In the genomic region with DNA sequence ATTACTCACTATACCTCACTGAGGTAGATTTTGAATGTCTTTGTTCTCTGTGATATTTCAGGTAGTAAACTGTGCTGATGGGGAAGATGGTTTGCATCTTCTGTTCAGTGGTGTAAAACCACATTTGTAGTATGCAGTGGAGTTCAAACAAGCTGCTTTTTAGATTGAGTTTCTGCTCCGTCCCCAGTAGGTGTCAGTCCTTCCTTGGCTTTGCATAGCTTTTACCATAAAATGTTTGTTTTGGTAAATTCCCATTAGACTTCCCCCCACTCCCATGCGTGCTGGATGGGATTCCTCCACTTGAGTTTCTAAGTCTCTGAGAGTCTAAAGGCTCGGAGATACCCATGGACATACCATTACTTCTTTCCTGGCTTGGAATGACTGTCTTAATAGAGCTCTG, we compare ENCODE assay signal across 18 mouse cellular contexts.
A peak's percentile ranks its signal among the peaks of the same experiment; 100 is the strongest.
DNase-seq lines count a peak whose midpoint lies in the region; TF ChIP-seq lines count a peak whose summit lies in the region.
"Had no signal": no experiment of that assay in that cellular context is flagged by ENCODE, and none has a peak within 500 bp of the region (broad histone marks: within the 10 kb centered on the region; RNA-seq: fewer than 3 reads in every experiment).

No protein-coding gene starts in this region.

- no peak overlapping the region for H3K27ac ChIP-seq in layer of hippocampus, adult 2 months
- H3K27ac ChIP-seq: forebrain, embryonic 13.5 days; gastrocnemius, adult 2 months; heart, embryonic 15.5 days; hindbrain, embryonic 12.5 days; midbrain, embryonic 13.5 days had no signal

- H3K36me3 ChIP-seq in splenic B cell, adult 2 months (ENCODE audit: control insufficient read depth, insufficient read depth, low read length, poor library complexity, severe bottlenecking), result no peaks in the 10 kb centered on the region; the same call in 1 of the 2 replicates
- H3K36me3 ChIP-seq: heart, embryonic 15.5 days; hindbrain, embryonic 12.5 days; midbrain, embryonic 13.5 days had no signal

- H3K27me3 ChIP-seq in splenic B cell, adult 2 months (ENCODE audit: control insufficient read depth, insufficient read depth, low read length, poor library complexity, severe bottlenecking), result no peaks in the 10 kb centered on the region
- H3K27me3 ChIP-seq: forebrain, embryonic 13.5 days; heart, embryonic 15.5 days; hindbrain, embryonic 12.5 days; midbrain, embryonic 13.5 days had no signal

- no peak for DNase-seq in layer of hippocampus, adult 2 months (ENCODE audit: low spot score in 2 of 2)
- DNase-seq in layer of hippocampus, postnatal 36 days, result no peak
- DNase-seq in 3T3-L1 (ENCODE audit: low read depth, low spot score) (peak; percentile 12), 416B (ENCODE audit: low read depth) (peak; percentile 40)
- DNase-seq in splenic B cell, adult 2 months (ENCODE audit: low read depth, low spot score), result peak; percentile 6
- no peak for DNase-seq in embryo, embryonic 10 days (ENCODE audit: low spot score)
- DNase-seq in cerebellum, adult 11-12 months, result no peak
- DNase-seq: adrenal gland, postnatal 25 days; cerebellum, adult 8-10 months; gastrocnemius, adult 2 months; heart, adult 18-20 months; kidney, postnatal 14 days; retina, postnatal 1 day; right cerebral cortex, postnatal 4 days had no signal

- peak; percentile 70 for TF ChIP-seq CTCF in layer of hippocampus, adult 2 months (conservative IDR thresholded peaks at IDR 0.05)

- no peak overlapping the region for H3K4me3 ChIP-seq in layer of hippocampus, adult 2 months
- H3K4me3 ChIP-seq: forebrain, embryonic 13.5 days; gastrocnemius, adult 2 months; heart, embryonic 15.5 days; hindbrain, embryonic 12.5 days; midbrain, embryonic 13.5 days had no signal

Comparison
In these comparisons a context has a peak if more than half of its experiments do, and no peak if none do; other contexts are left out.
1. DNase-seq: peak in 3T3-L1 (single experiment), 416B (single experiment) and splenic B cell, adult 2 months (single experiment); none in layer of hippocampus, adult 2 months (0 of 2), layer of hippocampus, postnatal 36 days (0 of 2), embryo, embryonic 10 days (single experiment) and cerebellum, adult 11-12 months (single experiment).